Mouse (Mus musculus) MEL (cell line): ENCODE measurements at regions not wholly inside any gene's neighbourhood (a gene's known extent, or its start where the extent isn't known, plus 50 kb on each side); places are given as distances from the start of the nearest gene placed in this dataset.

ENCODE experiments used
- ZKSCAN1 ChIP-seq: IDR thresholded peaks from 2 replicates; pipeline ENCODE4 v1.6.1; 2012; ENCODE audit warnings: low read depth, mild to moderate bottlenecking, inconsistent platforms, low read length, improper control_type of control experiment, moderate library complexity
- ZNF384 ChIP-seq: IDR thresholded peaks from 2 replicates; pipeline ENCODE4 v1.6.1; 2012; ENCODE audit warnings: low read depth, mild to moderate bottlenecking, inconsistent platforms, low read length, improper control_type of control experiment

DNA sequence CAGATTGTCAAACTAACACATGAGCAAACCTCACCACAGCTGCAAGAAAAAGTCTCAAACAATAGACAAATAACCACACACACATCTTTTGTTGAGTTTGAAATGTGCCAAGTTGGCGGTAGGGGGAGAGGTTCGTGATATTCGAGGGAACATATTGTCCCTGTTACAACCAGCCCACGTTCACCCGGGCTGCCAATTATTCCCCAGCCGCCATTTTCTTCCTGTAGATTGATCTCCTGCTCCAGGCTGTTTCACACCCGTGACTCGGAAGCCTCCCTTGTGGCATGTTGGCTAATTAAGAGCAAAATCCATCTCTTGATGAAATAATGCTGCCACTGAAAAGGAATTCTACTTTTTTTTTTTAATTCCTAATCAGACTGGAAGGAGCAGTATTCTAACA, 211.1 kb upstream of the Spred2 start:
- TF ChIP-seq ZKSCAN1: no peak
- no peak for TF ChIP-seq ZNF384
